Mouse (Mus musculus) G1E (cell line): ENCODE data around the gene Elovl6.

ENCODE experiments used
- CTCF ChIP-seq: IDR thresholded peaks from 2 replicates; pipeline ENCODE4 v1.5.1; 2012; ENCODE audit warnings: low read depth, low read length, inconsistent platforms, mixed read lengths
- GATA1 ChIP-seq: IDR thresholded peaks from 2 replicates; pipeline ENCODE4 v1.6.1; 2012; ENCODE audit warnings: borderline replicate concordance, low read length, inconsistent platforms, mixed read lengths
- GATA2 ChIP-seq: IDR thresholded peaks from 2 replicates; pipeline ENCODE4 v1.6.1; 2012; ENCODE audit warnings: low read depth, low read length, inconsistent platforms, borderline replicate concordance
- POLR2AphosphoS5 ChIP-seq: IDR thresholded peaks from 2 replicates; pipeline ENCODE4 v1.6.1; 2012; ENCODE audit warnings: low read depth, low read length, inconsistent platforms; ENCODE audit not compliant: insufficient replicate concordance
- TAL1 ChIP-seq: conservative IDR thresholded peaks from 2 replicates; pipeline ENCODE4 v1.6.1; 2012; ENCODE audit warnings: low read depth, low read length, inconsistent platforms, mixed read lengths

DNA sequence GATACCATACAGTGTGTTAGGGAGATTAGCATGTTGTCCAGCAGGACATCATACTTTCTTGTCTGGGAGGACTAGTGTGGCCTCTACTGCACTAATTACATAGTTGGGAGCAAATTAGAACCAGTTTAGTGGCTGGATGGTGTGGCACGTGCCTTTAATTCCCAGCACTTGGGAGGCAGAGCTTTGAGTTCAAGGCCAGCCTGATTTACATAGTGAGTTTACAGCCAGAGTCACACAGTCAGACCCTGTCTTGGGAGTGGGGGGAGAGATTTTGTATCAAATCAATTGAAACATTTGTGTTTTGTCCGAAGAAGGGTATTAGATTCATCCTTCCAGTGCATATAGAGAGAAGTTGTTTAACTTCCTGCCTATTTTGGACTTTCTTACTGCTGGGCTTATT, 8.7 kb downstream of the Elovl6 start:
- TF ChIP-seq CTCF: no peak
- TF ChIP-seq TAL1: no peak
- TF ChIP-seq GATA1: no peak
- no peak for TF ChIP-seq POLR2AphosphoS5
- TF ChIP-seq GATA2: no peak
